Mouse (Mus musculus): ENCODE results near the gene Hif3a.

- TF ChIP-seq EP300 (IDR thresholded peaks at IDR 0.05; ENCODE audit: low read depth) (no peak), CTCF (IDR thresholded peaks at IDR 0.05; ENCODE audit: low read depth) (no peak)
These were observed 3.3 kb downstream of the Hif3a start for GRCm38 (mm10) chr7:17058816-17059462.

Data from liver, postnatal 0 days (tissue).